Mouse (Mus musculus): ENCODE data around the gene Ablim1. TPM values are rescaled to one million over a fixed set of nuclear protein-coding genes. Genes with fewer than 3 reads are reported as not detected.

The Ablim1 gene
- total RNA-seq, 2 experiments from 2014 or later = 28.9 to 50.3 TPM

GRCm38 (mm10) chr19:57082454-57083182, 232.1 kb downstream of the Ablim1 start:
- no peak for DNase-seq (ENCODE audit: low spot score in 2 of 2)

- no peak for DNase-seq (ENCODE audit: low spot score in 2 of 2)
Measured at GRCm38 (mm10) chr19:57081536-57081935, 233.2 kb downstream of the Ablim1 start.

GRCm38 (mm10) chr19:57079606-57079981, 235.1 kb downstream of the Ablim1 start:
- DNase-seq (ENCODE audit: low spot score in 2 of 2) = no peak

- peak in 1 of 2 experiments; percentile 11 for DNase-seq (ENCODE audit: low spot score in 2 of 2)
Measured at GRCm38 (mm10) chr19:57078867-57079605, 235.7 kb downstream of the Ablim1 start.

- no peak for DNase-seq (ENCODE audit: low spot score in 2 of 2)
Measured at GRCm38 (mm10) chr19:57077826-57078699, 236.7 kb downstream of the Ablim1 start.

- DNase-seq (ENCODE audit: low spot score in 2 of 2) = no peak
Measured at GRCm38 (mm10) chr19:57073450-57073849, 241.3 kb downstream of the Ablim1 start.

GRCm38 (mm10) chr19:57072756-57073155, 242.0 kb downstream of the Ablim1 start:
- no peak for DNase-seq (ENCODE audit: low spot score in 2 of 2)

GRCm38 (mm10) chr19:57067108-57067613, 247.6 kb downstream of the Ablim1 start:
- no peak for DNase-seq (ENCODE audit: low spot score in 2 of 2)

GRCm38 (mm10) chr19:57066313-57066712, 248.4 kb downstream of the Ablim1 start:
- peak; percentile 62 to 68 for DNase-seq (ENCODE audit: low spot score in 2 of 2)

- no peak for DNase-seq (ENCODE audit: low spot score in 2 of 2)
Measured at GRCm38 (mm10) chr19:57062746-57063145, 252.0 kb downstream of the Ablim1 start.

- DNase-seq (ENCODE audit: low spot score in 2 of 2) = no peak
Measured at GRCm38 (mm10) chr19:57059018-57059580, 255.6 kb downstream of the Ablim1 start.

- DNase-seq (ENCODE audit: low spot score in 2 of 2) = no peak
Measured at GRCm38 (mm10) chr19:57057568-57057967, 257.2 kb downstream of the Ablim1 start.

GRCm38 (mm10) chr19:57055215-57056120, 259.3 kb downstream of the Ablim1 start:
- DNase-seq (ENCODE audit: low spot score in 2 of 2) = peak; percentile 42 to 54

- no peak for DNase-seq (ENCODE audit: low spot score in 2 of 2)
Measured at GRCm38 (mm10) chr19:57052959-57053358, 261.8 kb downstream of the Ablim1 start.

- no peak for DNase-seq (ENCODE audit: low spot score in 2 of 2)
Measured at GRCm38 (mm10) chr19:57052016-57052415, 262.7 kb downstream of the Ablim1 start.

- DNase-seq (ENCODE audit: low spot score in 2 of 2) = no peak
Measured at GRCm38 (mm10) chr19:57049592-57050090, 265.1 kb downstream of the Ablim1 start.

GRCm38 (mm10) chr19:57047671-57048320, 266.9 kb downstream of the Ablim1 start:
- no peak for DNase-seq (ENCODE audit: low spot score in 2 of 2)

- no peak for DNase-seq (ENCODE audit: low spot score in 2 of 2)
Measured at GRCm38 (mm10) chr19:57039258-57039657, 275.5 kb downstream of the Ablim1 start.

GRCm38 (mm10) chr19:57036860-57037259, 277.9 kb downstream of the Ablim1 start:
- no peak for DNase-seq (ENCODE audit: low spot score in 2 of 2)

Data from adrenal gland, adult 18-20 months (tissue).